Mouse (Mus musculus): ENCODE results near the gene Ccnd3.
"Not testable (repeated sequence)": the region's sequence is repeated elsewhere in the genome, so short reads cannot be mapped to it uniquely, and the experiment has no call there.

Ccnd3 gene

DNA sequence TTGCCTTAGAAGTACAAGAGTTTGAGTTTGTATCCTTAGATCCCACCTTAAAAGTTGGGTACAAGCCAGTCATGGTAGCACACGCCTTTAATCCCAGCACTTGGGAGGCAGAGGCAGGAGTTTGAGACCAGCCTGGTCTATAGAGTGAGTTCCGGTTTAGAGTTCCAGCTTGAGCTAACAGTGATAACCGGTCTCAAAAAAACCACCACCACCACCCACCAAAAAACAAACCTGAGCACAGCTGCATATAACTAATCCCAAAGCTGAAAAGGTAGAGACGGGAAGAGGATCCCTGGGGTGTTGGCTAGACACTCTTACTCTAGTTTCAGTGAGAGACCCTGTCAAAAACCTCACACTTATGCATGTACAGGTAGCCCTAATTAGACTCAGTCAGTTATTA is 111.8 kb downstream of the Ccnd3 start:
- no peak for DNase-seq (ENCODE audit: low read depth, low spot score)

GRCm38 (mm10) chr17:47617605-47618307 is 112.9 kb downstream of the Ccnd3 start:
- DNase-seq (ENCODE audit: low read depth, low spot score) = no peak

DNA sequence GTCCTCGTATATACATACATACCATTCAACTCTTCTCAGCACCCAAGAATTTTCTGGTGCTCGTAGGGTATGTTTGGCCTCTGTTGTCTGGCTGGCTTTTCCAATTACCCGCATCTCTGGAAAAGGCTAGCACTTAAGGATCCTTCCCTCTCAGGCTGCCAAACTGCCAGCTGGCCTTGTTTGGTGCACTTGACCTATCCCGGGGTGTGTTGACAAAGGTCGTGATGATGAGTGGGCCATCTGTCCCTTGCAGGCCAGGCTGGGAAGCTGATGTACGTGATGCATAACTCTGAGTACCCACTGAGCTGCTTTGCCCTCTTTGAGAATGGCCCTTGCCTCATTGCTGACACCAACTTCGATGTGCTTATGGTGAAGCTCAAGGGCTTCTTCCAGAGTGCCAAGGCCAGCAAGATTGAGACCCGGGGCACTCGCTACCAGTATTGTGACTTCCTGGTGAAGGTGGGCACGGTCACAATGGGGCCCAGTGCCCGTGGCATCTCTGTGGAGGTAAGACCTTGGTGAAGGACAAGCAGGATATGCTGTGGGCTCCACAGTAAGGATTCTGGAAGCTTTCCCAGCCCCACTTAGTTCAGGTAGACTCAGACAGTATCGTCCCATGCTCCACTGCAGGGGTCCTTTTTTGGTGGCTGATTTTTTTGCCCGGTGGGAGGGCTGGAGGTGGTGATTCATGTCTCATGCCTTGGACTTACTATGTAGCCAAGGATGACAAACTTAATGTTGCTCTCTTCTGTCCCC is 113.9 kb downstream of the Ccnd3 start:
- DNase-seq (ENCODE audit: low read depth, low spot score) = no peak

DNA sequence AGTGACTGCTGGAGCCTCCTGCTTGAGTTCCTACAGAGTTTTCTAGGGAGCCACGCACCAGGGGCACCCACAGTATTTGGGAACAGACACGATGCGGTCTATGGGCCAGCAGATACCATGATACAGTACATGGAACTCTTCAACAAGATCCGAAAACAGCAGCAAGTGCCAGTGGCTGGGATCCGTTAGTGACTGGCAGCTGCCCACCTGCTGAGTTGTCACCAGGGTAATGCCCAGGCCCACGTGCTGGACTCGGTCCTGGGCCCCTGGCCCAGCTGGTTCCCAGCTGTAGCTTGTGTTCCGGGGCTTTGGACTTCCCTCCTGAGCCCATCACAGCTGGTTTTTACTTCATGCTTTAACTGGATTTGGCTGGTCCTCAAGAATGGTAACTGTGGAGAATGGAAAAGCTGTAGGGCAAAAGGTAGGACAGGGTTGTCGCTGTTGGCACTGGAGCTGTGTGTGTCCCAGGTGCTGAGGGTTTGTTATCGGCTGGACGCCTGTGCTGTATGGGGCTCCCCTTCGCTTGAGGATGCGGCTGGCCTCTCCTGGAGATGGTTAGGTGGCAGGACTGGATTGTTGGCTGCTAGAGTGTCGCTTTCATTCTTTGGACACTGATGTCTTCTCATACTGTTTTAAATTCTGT is 118.2 kb downstream of the Ccnd3 start:
- no peak for DNase-seq (ENCODE audit: low read depth, low spot score)

GRCm38 (mm10) chr17:47624572-47624971 is 119.7 kb downstream of the Ccnd3 start:
- not testable (repeated sequence) for DNase-seq (ENCODE audit: low read depth, low spot score)

DNA sequence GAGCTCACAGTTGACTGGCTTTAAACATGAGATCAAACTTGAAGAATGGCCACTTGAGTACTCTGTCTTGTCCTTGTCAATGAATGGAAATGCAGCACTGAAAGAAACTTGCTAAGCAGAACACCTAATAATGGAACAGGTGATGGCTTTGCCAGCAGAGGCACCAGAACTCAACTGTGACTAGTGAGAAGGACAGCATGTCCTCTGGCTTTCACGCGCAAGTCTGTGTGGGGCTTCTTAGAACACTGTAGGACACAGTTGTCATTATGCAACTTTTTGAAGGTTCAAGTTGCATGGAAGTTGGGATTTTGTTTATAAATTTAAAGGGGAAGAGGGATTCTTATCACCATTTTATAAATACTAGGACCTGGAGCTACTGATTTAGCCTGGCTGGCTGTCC is 120.2 kb downstream of the Ccnd3 start:
- no peak for DNase-seq (ENCODE audit: low read depth, low spot score)

DNA sequence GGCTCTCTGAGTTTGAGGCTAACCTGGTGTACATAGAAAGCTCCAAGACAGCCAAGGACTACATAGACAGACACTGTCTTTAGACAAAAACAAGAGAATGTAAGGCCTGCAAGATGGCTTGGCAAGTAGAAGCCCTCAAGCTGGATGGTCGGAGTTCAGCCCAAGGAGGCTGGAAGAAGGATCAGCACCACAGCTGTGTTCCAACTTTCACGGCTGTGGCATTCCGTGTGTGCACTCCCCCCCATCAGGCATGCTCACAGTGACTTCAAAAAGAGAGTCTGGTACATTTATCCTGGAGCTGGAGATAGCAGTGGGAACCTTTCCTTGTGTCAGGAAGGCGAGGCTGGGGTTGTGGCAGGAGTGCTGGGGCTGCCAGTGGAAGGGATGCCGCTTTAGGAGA is 121.2 kb downstream of the Ccnd3 start:
- no peak for DNase-seq (ENCODE audit: low read depth, low spot score)

DNA sequence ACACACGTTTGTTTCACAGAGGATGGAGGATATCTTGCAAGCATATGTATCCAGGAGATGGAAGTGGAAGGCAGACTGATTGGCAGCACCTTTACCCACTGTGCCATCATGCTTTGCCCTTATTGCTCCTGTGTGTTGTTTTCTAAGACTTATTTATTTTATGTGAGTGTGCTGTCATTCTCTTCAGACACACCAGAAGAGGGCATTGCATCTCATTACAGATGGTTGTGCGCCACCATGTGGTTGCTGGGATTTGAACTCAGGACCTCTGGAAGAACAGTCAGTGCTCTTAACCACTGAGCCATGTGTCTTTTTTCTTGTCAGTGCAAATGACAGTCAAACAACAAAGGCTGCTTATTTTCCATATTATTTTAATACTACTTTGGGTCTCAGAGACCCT is 122.9 kb downstream of the Ccnd3 start:
- DNase-seq (ENCODE audit: low read depth, low spot score) = no peak

DNA sequence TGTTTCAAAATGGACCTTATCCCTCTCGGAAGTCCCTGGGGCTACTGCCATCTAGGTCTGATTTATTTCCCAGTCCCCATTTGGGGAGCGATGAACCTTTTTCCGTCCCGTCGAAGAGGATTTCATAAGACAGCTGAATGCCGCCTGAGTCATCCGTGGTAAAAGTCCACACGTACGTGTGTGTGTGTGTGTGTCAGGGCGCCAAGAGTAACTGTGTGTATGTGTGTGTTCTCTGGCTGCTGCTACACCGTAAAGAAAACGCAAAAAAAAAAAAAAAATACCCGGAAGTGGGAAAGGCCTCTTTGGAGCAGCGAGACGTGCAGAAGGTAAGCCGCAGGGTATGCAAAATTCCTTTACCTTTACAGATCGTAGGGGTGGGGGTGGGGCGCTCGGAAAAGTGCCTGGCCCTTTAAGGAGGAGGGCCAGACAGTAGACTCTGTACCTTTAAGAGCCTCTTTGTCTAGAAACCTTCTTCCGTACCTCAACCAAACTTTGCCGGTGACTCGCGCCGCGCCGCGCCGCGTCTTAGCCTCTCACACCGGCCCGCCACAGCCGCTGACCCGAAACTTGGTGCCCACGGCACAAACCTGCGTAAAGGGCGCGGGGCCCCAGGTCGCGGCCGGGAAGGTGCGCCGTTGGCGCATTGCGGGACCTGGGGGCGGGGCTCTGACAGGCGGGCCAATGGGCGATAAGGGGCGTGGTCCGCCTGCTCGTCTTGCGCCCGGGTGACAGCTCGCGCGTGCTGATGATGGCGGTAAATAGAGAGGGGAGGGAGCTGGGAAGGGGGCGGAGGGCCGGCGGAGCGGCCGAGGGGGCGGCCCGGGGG is 124.2 kb downstream of the Ccnd3 start:
- peak; percentile 82 for DNase-seq (ENCODE audit: low read depth, low spot score)

DNA sequence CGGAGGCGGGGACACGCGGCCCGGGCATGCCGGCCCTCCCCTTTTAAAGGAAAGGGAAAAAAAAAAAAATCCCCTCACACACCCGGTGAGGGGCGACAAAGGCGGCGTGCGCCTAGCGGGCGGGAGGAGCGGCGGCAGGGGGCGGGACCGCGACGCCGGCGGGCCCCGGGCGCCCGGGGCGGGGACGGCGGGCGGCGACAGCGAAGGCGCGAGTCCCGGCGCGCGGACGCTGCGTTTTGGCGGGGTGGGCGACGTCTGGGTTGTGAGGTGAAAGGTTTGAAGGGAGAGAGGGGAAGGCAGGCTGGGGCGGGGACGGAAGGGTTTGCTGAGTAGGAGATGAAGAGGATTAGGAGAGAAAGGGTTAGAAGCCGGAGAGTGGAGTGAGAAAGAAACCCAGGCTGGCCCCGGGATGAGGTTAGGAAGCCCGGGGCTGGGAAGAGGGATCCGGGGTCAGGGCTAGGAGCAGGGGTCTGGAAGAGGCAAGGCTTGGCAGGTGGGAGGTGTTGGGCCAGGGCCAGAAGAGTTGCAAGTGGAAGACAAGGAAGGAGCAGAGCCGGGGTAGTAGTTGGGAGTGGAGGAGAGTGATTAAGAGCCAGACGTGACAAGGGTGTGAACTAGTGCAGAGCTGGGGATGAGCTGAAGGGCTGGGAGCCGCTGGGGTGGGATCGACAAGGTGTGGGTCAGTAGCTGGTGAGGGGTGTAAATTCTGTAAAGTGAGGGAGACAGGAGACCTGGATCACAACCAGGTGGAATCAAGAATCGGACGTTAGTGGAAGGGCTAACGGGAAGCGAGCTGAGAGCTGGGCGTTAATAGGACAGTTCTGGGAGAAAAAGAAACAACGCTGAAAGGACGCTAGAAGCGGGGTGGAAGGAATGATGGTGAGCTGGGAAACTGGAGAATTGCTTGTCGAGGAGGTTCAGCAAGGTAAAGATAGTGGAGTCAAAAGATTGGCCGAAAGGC is 125.1 kb downstream of the Ccnd3 start:
- peak; percentile 29 for DNase-seq (ENCODE audit: low read depth, low spot score)

- DNase-seq (ENCODE audit: low read depth, low spot score) = no peak
Observed at GRCm38 (mm10) chr17:47630678-47631065, 125.8 kb downstream of the Ccnd3 start, which contains the start of gene Usp49. Usp49 (plus strand) TSS chr17:47630690.

GRCm38 (mm10) chr17:47632181-47632840 is 127.5 kb downstream of the Ccnd3 start:
- no peak for DNase-seq (ENCODE audit: low read depth, low spot score)

GRCm38 (mm10) chr17:47633999-47634770 is 129.3 kb downstream of the Ccnd3 start:
- no peak for DNase-seq (ENCODE audit: low read depth, low spot score)

DNA sequence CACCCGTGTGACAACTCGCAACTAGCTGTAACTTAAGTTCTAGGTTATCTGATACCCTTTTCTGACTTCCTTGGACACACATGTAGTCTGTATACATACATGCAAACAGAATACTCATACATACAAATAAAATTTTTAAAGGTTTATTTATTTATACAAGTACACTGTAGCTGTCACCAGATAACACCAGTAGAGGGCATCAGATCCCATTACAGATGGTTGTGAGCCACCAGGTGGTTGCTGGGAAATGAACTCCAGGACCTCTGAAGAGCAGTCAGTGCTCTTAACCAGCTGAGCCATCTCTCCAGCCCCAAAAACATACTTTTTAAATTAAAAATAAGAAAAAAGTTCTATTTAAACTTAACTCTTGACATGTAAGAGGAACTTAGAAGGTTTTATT is 138.1 kb downstream of the Ccnd3 start:
- no peak for DNase-seq (ENCODE audit: low read depth, low spot score)

DNA sequence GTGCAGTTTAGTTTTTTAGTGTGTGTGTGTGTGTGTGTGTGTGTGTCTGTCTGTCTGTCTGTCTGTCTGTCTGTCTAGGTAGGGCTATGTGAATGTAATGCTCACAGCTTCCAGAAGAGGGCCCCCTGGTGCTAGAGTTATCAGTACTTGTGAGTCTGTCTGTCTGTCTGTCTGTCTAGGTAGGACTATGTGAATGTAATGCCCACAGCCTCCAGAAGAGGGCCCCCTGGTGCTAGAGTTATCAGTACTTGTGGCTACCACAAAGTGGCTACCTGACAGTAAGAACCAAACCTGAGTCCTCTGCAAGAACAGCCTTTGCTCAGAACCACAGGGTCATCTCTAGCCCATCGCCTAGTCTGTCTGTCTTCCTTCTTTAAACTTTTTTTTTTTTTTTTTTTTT is 141.8 kb downstream of the Ccnd3 start:
- no peak for DNase-seq (ENCODE audit: low read depth, low spot score)

DNA sequence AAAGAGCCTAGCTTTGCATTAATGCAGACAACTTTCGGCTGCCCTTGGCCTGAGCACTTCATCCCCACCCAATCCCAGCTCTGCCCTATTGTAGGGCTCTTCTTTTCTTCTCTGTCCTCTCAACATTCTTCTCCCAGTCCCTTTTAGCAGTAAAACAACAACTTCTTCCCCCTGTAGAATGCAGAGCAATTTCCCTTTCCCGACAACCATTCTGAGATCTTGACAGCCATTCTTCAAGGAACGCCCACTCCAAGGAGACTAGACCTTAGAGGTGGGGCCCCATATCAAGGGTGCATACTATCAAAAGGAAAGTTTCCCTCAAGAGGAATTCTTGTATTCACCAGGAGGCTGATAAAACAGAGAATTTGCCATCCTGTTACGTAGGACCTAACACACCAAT is 144.1 kb downstream of the Ccnd3 start:
- no peak for DNase-seq (ENCODE audit: low read depth, low spot score)

Measured in retina, adult 2 months (tissue).